Mouse (Mus musculus) CH12.LX (cell line): ENCODE measurements at regions not wholly inside any gene's neighbourhood (a gene's known extent, or its start where the extent isn't known, plus 50 kb on each side); places are given as distances from the start of the nearest gene placed in this dataset.

Experiments used
- DNase-seq: peaks from one replicate; pipeline ENCODE4 v3.0.0-alpha.2; 2013; ENCODE audit errors: extremely low read depth
- H3K27ac ChIP-seq: 2 replicates; pipeline ENCODE4 v1.5.1; 2012; ENCODE audit warnings: low read depth, mild to moderate bottlenecking, control low read depth, moderate library complexity; ENCODE audit not compliant: insufficient read depth
- H3K27me3 ChIP-seq: replicated peaks from 2 replicates; pipeline ENCODE3; 2012; ENCODE audit warnings: inconsistent platforms
- H3K36me3 ChIP-seq, 2 experiments: replicated peaks in 1 of 2; 2 replicates each; pipeline versions ENCODE3 to v1.6.1; 2012; ENCODE audit warnings: inconsistent platforms in 1 of 2, low read length in 1 of 2, mild to moderate bottlenecking in 1 of 2, mixed read lengths in 1 of 2, moderate library complexity in 1 of 2; ENCODE audit not compliant: control insufficient read depth in 1 of 2, insufficient read depth in 1 of 2
- H3K4me1 ChIP-seq, 2 experiments: 2 replicates each; pipeline ENCODE4 v1.6.1; 2012; ENCODE audit warnings: inconsistent platforms in 1 of 2, moderate library complexity in 1 of 2; ENCODE audit not compliant: insufficient read depth in 2 of 2, control insufficient read depth in 1 of 2
- H3K4me2 ChIP-seq: 2 replicates; pipeline ENCODE4 v1.6.1; 2012; ENCODE audit warnings: low read depth, mild to moderate bottlenecking, control low read depth; ENCODE audit not compliant: poor library complexity, insufficient read depth, severe bottlenecking
- H3K4me3 ChIP-seq, 3 experiments: fragments of 150-350 bp in 1 of 3; sonication (generic) in 1 of 3; replicated peaks in 1 of 3; 2 replicates each; pipeline versions ENCODE3 to v1.5.1; 2011 to 2012; ENCODE audit warnings: low read depth in 2 of 3, low read length in 2 of 3, mild to moderate bottlenecking in 2 of 3, moderate library complexity in 2 of 3, control low read depth in 1 of 3, improper control_type of control experiment in 1 of 3, inconsistent platforms in 1 of 3, mixed read lengths in 1 of 3; ENCODE audit not compliant: poor library complexity in 1 of 3
- H3K79me2 ChIP-seq: replicated peaks from 2 replicates; pipeline ENCODE4 v1.6.1; 2012; ENCODE audit warnings: mild to moderate bottlenecking, moderate library complexity; ENCODE audit not compliant: control insufficient read depth, poor library complexity, insufficient read depth, severe bottlenecking; ENCODE audit errors: extremely low read depth
- H3K9ac ChIP-seq: 2 replicates; pipeline ENCODE4 v1.6.1; 2012; ENCODE audit warnings: low read depth, mild to moderate bottlenecking, control low read depth, moderate library complexity; ENCODE audit not compliant: insufficient read depth
- H3K9me3 ChIP-seq: replicated peaks from 2 replicates; pipeline ENCODE3; 2012; ENCODE audit warnings: low read length, inconsistent platforms, mixed read lengths
- CTCF ChIP-seq, 2 experiments: IDR thresholded peaks in 1 of 2; conservative IDR thresholded peaks in 1 of 2; 2 replicates each; pipeline ENCODE4 v1.5.1; 2011 to 2012; ENCODE audit warnings: low read depth in 2 of 2, low read length in 2 of 2, improper control_type of control experiment in 1 of 2, inconsistent platforms in 1 of 2, mild to moderate bottlenecking in 1 of 2, moderate library complexity in 1 of 2
- E2F4 ChIP-seq: IDR thresholded peaks from 2 replicates; pipeline ENCODE4 v1.6.1; 2011; ENCODE audit warnings: low read depth, low read length, improper control_type of control experiment; ENCODE audit not compliant: insufficient replicate concordance
- EP300 ChIP-seq: IDR thresholded peaks from 2 replicates; pipeline ENCODE4 v1.6.1; 2011; ENCODE audit warnings: low read length, improper control_type of control experiment
- GABPA ChIP-seq: IDR thresholded peaks from 2 replicates; pipeline ENCODE4 v1.6.1; 2012; ENCODE audit warnings: low read depth, low read length, improper control_type of control experiment, inconsistent platforms; ENCODE audit not compliant: insufficient replicate concordance
- HCFC1 ChIP-seq: IDR thresholded peaks from 2 replicates; pipeline ENCODE4 v1.6.1; 2012; ENCODE audit warnings: low read depth, mild to moderate bottlenecking, inconsistent platforms, low read length, improper control_type of control experiment
- IRF4 ChIP-seq: IDR thresholded peaks from 2 replicates; pipeline ENCODE4 v1.6.1; 2014; ENCODE audit warnings: low read depth, mild to moderate bottlenecking, inconsistent platforms, low read length, improper control_type of control experiment
- JUN ChIP-seq: IDR thresholded peaks from 2 replicates; pipeline ENCODE4 v1.6.1; 2011; ENCODE audit warnings: low read depth, mild to moderate bottlenecking, low read length, improper control_type of control experiment, moderate library complexity; ENCODE audit not compliant: insufficient read depth
- JUND ChIP-seq: conservative IDR thresholded peaks from 2 replicates; pipeline ENCODE4 v1.6.1; 2011; ENCODE audit warnings: low read depth, low read length, improper control_type of control experiment
- MAX ChIP-seq: IDR thresholded peaks from 2 replicates; pipeline ENCODE4 v1.6.1; 2011; ENCODE audit warnings: low read length, improper control_type of control experiment
- MYC ChIP-seq: IDR thresholded peaks from 2 replicates; pipeline ENCODE4 v1.6.1; 2011; ENCODE audit warnings: low read depth, mild to moderate bottlenecking, improper control_type of control experiment, low read length
- PAX5 ChIP-seq: IDR thresholded peaks from 2 replicates; pipeline ENCODE4 v1.6.1; 2012; ENCODE audit warnings: low read length, inconsistent platforms, mixed read lengths
- RCOR1 ChIP-seq: conservative IDR thresholded peaks from 2 replicates; pipeline ENCODE4 v1.6.1; 2012; ENCODE audit warnings: low read depth, mild to moderate bottlenecking, inconsistent platforms, low read length, improper control_type of control experiment
- SMC3 ChIP-seq: IDR thresholded peaks from 2 replicates; pipeline ENCODE4 v1.6.1; 2011; ENCODE audit warnings: low read depth, low read length, improper control_type of control experiment
- TBP ChIP-seq: conservative IDR thresholded peaks from 2 replicates; pipeline ENCODE4 v1.6.1; 2011; ENCODE audit warnings: low read depth, low read length, improper control_type of control experiment
- TCF12 ChIP-seq: IDR thresholded peaks from 2 replicates; pipeline ENCODE4 v1.6.1; 2014; ENCODE audit warnings: low read depth, mild to moderate bottlenecking, inconsistent platforms, low read length, improper control_type of control experiment
- USF2 ChIP-seq: conservative IDR thresholded peaks from 2 replicates; pipeline ENCODE4 v1.6.1; 2011; ENCODE audit warnings: low read depth, low read length, improper control_type of control experiment
- ZMIZ1 ChIP-seq: IDR thresholded peaks from 2 replicates; pipeline ENCODE4 v1.6.1; 2012; ENCODE audit warnings: low read depth, mild to moderate bottlenecking, inconsistent platforms, low read length, improper control_type of control experiment
- ZNF384 ChIP-seq: IDR thresholded peaks from 2 replicates; pipeline ENCODE4 v1.6.1; 2012; ENCODE audit warnings: low read depth, low read length, improper control_type of control experiment, inconsistent platforms
- dilution Hi-C: fragments of 300-500 bp; cut with MboI; formaldehyde crosslinking; loops from 2 replicates; pipeline ENCODE4 v1.14.3; 2020; ENCODE audit warnings: low sequenced_read_pairs; ENCODE audit not compliant: extremely low pct_unique_long_range_greater_than_20kb, extremely low pct_ligation_motif_present
- in situ Hi-C: fragments of 300-500 bp; cut with MboI; formaldehyde crosslinking; loops from 3 replicates; pipeline ENCODE4 v1.14.3; 2019; ENCODE audit warnings: low sequenced_read_pairs, low pct_ligation_motif_present, low pct_unique_long_range_greater_than_20kb, mixed read lengths

GRCm38 (mm10) chr1:193586896-193587295, 216.8 kb upstream of the Camk1g start (continued):
- TF ChIP-seq MYC = no peak

- Histone ChIP-seq H3K4me2 (no peak overlapping the region), H3K4me1 (peaks cover 5 to 12% of the 10 kb centered on the region in 2 experiments; a peak in 2 of 4 replicates), H3K9me3 (no peaks in the 10 kb centered on the region), H3K36me3 (no peaks in the 10 kb centered on the region), H3K27ac (no peak overlapping the region), H3K27me3 (peaks cover 17% of the 10 kb centered on the region), H3K4me3 (no peak overlapping the region), H3K9ac (no peak overlapping the region), H3K79me2 (no peaks in the 10 kb centered on the region)
- in situ Hi-C loops (no loop called here), dilution Hi-C loops (no loop called here)
- DNase-seq = no peak
- TF ChIP-seq ZMIZ1 (no peak), CTCF (conservative IDR thresholded peaks at IDR 0.05 in 1 of 2, IDR thresholded peaks at IDR 0.05 in 1 of 2; ENCODE audit: low read depth in 2 of 2, low read length in 2 of 2) (no peak), E2F4 (no peak), ZNF384 (no peak), PAX5 (no peak), JUN (no peak), MYC (no peak), IRF4 (no peak), TBP (no peak), MAX (no peak), EP300 (no peak), SMC3 (no peak), RCOR1 (no peak), TCF12 (no peak), GABPA (no peak), HCFC1 (no peak)
Measured at GRCm38 (mm10) chr1:193583791-193584190, 213.7 kb upstream of the Camk1g start.

- Histone ChIP-seq H3K4me1 (peaks cover 5 to 12% of the 10 kb centered on the region in 2 experiments; a peak in 2 of 4 replicates), H3K9me3 (no peaks in the 10 kb centered on the region), H3K36me3 (no peaks in the 10 kb centered on the region), H3K4me2 (peak overlapping the region; percentile 63; the same call in 1 of the 2 replicates), H3K27ac (no peak overlapping the region), H3K4me3 (no peak overlapping the region), H3K79me2 (no peaks in the 10 kb centered on the region), H3K27me3 (peaks cover 17% of the 10 kb centered on the region), H3K9ac (no peak overlapping the region)
- in situ Hi-C loops = no loop called here
- dilution Hi-C loops = no loop called here
- no peak for TF ChIP-seq USF2
- TF ChIP-seq IRF4 = peak; percentile 3; the same call in 1 of the 2 replicates
- TF ChIP-seq JUN = peak; percentile 69
- TF ChIP-seq JUND = peak; percentile 36; the same call in 1 of the 2 replicates
- DNase-seq = peak; percentile 67
Measured at GRCm38 (mm10) chr1:193580393-193580792, 210.3 kb upstream of the Camk1g start.
